Mouse (Mus musculus): Measurements from ENCODE around the gene Cep104. TPM values are rescaled to one million over a fixed set of nuclear protein-coding genes. Genes with fewer than 3 reads are reported as not detected.

Gene Cep104
- polyA plus RNA-seq, 1 experiment from 2014 or later = 13.7 TPM

- Histone ChIP-seq H3K4me1 (ENCODE audit: control insufficient read depth in 2 of 2, insufficient read depth in 2 of 2, low read length in 2 of 2) (no peaks in the 10 kb centered on the region), H3K4me2 (ENCODE audit: low read length) (no peak overlapping the region), H3K36me3 (ENCODE audit: control insufficient read depth, insufficient read depth, low read length) (no peaks in the 10 kb centered on the region), H3K4me3 (ENCODE audit: control insufficient read depth in 1 of 2, insufficient read depth in 1 of 2, low read depth in 1 of 2, low read length in 2 of 2) (no peak overlapping the region), H3K9me3 (ENCODE audit: control insufficient read depth, low read length) (no peaks in the 10 kb centered on the region), H3K27ac (replicated peaks in 1 of 2; ENCODE audit: control insufficient read depth in 1 of 2, insufficient read depth in 1 of 2, low read depth in 2 of 2, low read length in 2 of 2) (no peak overlapping the region), H3K9ac (ENCODE audit: low read length) (no peak overlapping the region), H3K27me3 (ENCODE audit: control insufficient read depth, insufficient read depth, low read length) (no peaks in the 10 kb centered on the region)
- WGBS = 78% methylated on average over 3 of the region's 3 CpGs
- ATAC-seq (ENCODE audit: insufficient number of reproducible peaks, insufficient read depth, low FRiP score, low read depth) = no peak
Measured at GRCm38 (mm10) chr4:154051401-154051800, 76.4 kb downstream of the Cep104 start.

GRCm38 (mm10) chr4:154053065-154053464 is 78.1 kb downstream of the Cep104 start:
- 57% methylated on average over 4 of the region's 4 CpGs for whole genome bisulfite sequencing
- Histone ChIP-seq H3K9me3 (ENCODE audit: control insufficient read depth, low read length) (no peaks in the 10 kb centered on the region), H3K36me3 (ENCODE audit: control insufficient read depth, insufficient read depth, low read length) (no peaks in the 10 kb centered on the region), H3K4me1 (ENCODE audit: control insufficient read depth in 2 of 2, insufficient read depth in 2 of 2, low read length in 2 of 2) (no peaks in the 10 kb centered on the region), H3K27ac (replicated peaks in 1 of 2; ENCODE audit: control insufficient read depth in 1 of 2, insufficient read depth in 1 of 2, low read depth in 2 of 2, low read length in 2 of 2) (no peak overlapping the region), H3K27me3 (ENCODE audit: control insufficient read depth, insufficient read depth, low read length) (no peaks in the 10 kb centered on the region), H3K4me3 (ENCODE audit: control insufficient read depth in 1 of 2, insufficient read depth in 1 of 2, low read depth in 1 of 2, low read length in 2 of 2) (no peak overlapping the region), H3K4me2 (ENCODE audit: low read length) (no peak overlapping the region), H3K9ac (ENCODE audit: low read length) (no peak overlapping the region)
- no peak for ATAC-seq (ENCODE audit: insufficient number of reproducible peaks, insufficient read depth, low FRiP score, low read depth)

- no peak for ATAC-seq (ENCODE audit: insufficient number of reproducible peaks, insufficient read depth, low FRiP score, low read depth)
Measured at GRCm38 (mm10) chr4:154055482-154055881, 80.5 kb downstream of the Cep104 start.

GRCm38 (mm10) chr4:154056046-154056445 is 81.1 kb downstream of the Cep104 start:
- 60% methylated on average over 2 of the region's 2 CpGs for WGBS

More at GRCm38 (mm10) chr4:154055482-154055881, 80.5 kb downstream of the Cep104 start:
- H3K4me3 ChIP-seq (ENCODE audit: control insufficient read depth in 1 of 2, insufficient read depth in 1 of 2, low read depth in 1 of 2, low read length in 2 of 2) = no peak overlapping the region
- no peaks in the 10 kb centered on the region for H3K27me3 ChIP-seq (ENCODE audit: control insufficient read depth, insufficient read depth, low read length)
- H3K9ac ChIP-seq (ENCODE audit: low read length) = no peak overlapping the region
- no peak overlapping the region for H3K4me2 ChIP-seq (ENCODE audit: low read length)
- H3K27ac ChIP-seq (replicated peaks in 1 of 2; ENCODE audit: control insufficient read depth in 1 of 2, insufficient read depth in 1 of 2, low read depth in 2 of 2, low read length in 2 of 2) = no peak overlapping the region
- 63% methylated on average over 7 of the region's 7 CpGs for WGBS
- no peaks in the 10 kb centered on the region for H3K4me1 ChIP-seq (ENCODE audit: control insufficient read depth in 2 of 2, insufficient read depth in 2 of 2, low read length in 2 of 2)
- H3K36me3 ChIP-seq (ENCODE audit: control insufficient read depth, insufficient read depth, low read length) = no peaks in the 10 kb centered on the region
- H3K9me3 ChIP-seq (ENCODE audit: control insufficient read depth, low read length) = no peaks in the 10 kb centered on the region

GRCm38 (mm10) chr4:154056661-154057060 is 81.7 kb downstream of the Cep104 start:
- Histone ChIP-seq H3K36me3 (ENCODE audit: control insufficient read depth, insufficient read depth, low read length) (no peaks in the 10 kb centered on the region), H3K4me2 (ENCODE audit: low read length) (no peak overlapping the region), H3K27ac (replicated peaks in 1 of 2; ENCODE audit: control insufficient read depth in 1 of 2, insufficient read depth in 1 of 2, low read depth in 2 of 2, low read length in 2 of 2) (no peak overlapping the region), H3K9ac (ENCODE audit: low read length) (no peak overlapping the region), H3K27me3 (ENCODE audit: control insufficient read depth, insufficient read depth, low read length) (no peaks in the 10 kb centered on the region), H3K4me1 (ENCODE audit: control insufficient read depth in 2 of 2, insufficient read depth in 2 of 2, low read length in 2 of 2) (no peaks in the 10 kb centered on the region), H3K9me3 (ENCODE audit: control insufficient read depth, low read length) (no peaks in the 10 kb centered on the region), H3K4me3 (ENCODE audit: control insufficient read depth in 1 of 2, insufficient read depth in 1 of 2, low read depth in 1 of 2, low read length in 2 of 2) (no peak overlapping the region)
- WGBS = 25% methylated on average over 2 of the region's 2 CpGs
- no peak for ATAC-seq (ENCODE audit: insufficient number of reproducible peaks, insufficient read depth, low FRiP score, low read depth)

More at GRCm38 (mm10) chr4:154056046-154056445, 81.1 kb downstream of the Cep104 start:
- Histone ChIP-seq H3K4me1 (ENCODE audit: control insufficient read depth in 2 of 2, insufficient read depth in 2 of 2, low read length in 2 of 2) (no peaks in the 10 kb centered on the region), H3K27me3 (ENCODE audit: control insufficient read depth, insufficient read depth, low read length) (no peaks in the 10 kb centered on the region), H3K4me2 (ENCODE audit: low read length) (no peak overlapping the region), H3K27ac (replicated peaks in 1 of 2; ENCODE audit: control insufficient read depth in 1 of 2, insufficient read depth in 1 of 2, low read depth in 2 of 2, low read length in 2 of 2) (no peak overlapping the region), H3K36me3 (ENCODE audit: control insufficient read depth, insufficient read depth, low read length) (no peaks in the 10 kb centered on the region), H3K4me3 (ENCODE audit: control insufficient read depth in 1 of 2, insufficient read depth in 1 of 2, low read depth in 1 of 2, low read length in 2 of 2) (no peak overlapping the region), H3K9ac (ENCODE audit: low read length) (no peak overlapping the region), H3K9me3 (ENCODE audit: control insufficient read depth, low read length) (no peaks in the 10 kb centered on the region)
- ATAC-seq (ENCODE audit: insufficient number of reproducible peaks, insufficient read depth, low FRiP score, low read depth) = no peak

- WGBS = 53% methylated on average over 4 of the region's 4 CpGs
- no peak overlapping the region for H3K4me2 ChIP-seq (ENCODE audit: low read length)
- no peaks in the 10 kb centered on the region for H3K4me1 ChIP-seq (ENCODE audit: control insufficient read depth in 2 of 2, insufficient read depth in 2 of 2, low read length in 2 of 2)
- no peak overlapping the region for H3K27ac ChIP-seq (replicated peaks in 1 of 2; ENCODE audit: control insufficient read depth in 1 of 2, insufficient read depth in 1 of 2, low read depth in 2 of 2, low read length in 2 of 2)
- no peak overlapping the region for H3K9ac ChIP-seq (ENCODE audit: low read length)
- ATAC-seq (ENCODE audit: insufficient number of reproducible peaks, insufficient read depth, low FRiP score, low read depth) = no peak
- H3K9me3 ChIP-seq (ENCODE audit: control insufficient read depth, low read length) = no peaks in the 10 kb centered on the region
- H3K36me3 ChIP-seq (ENCODE audit: control insufficient read depth, insufficient read depth, low read length) = no peaks in the 10 kb centered on the region
- H3K4me3 ChIP-seq (ENCODE audit: control insufficient read depth in 1 of 2, insufficient read depth in 1 of 2, low read depth in 1 of 2, low read length in 2 of 2) = no peak overlapping the region
- H3K27me3 ChIP-seq (ENCODE audit: control insufficient read depth, insufficient read depth, low read length) = no peaks in the 10 kb centered on the region
Measured at GRCm38 (mm10) chr4:154057696-154058095, 82.7 kb downstream of the Cep104 start.

Other genes with a start within 250 kb of the Cep104 start
- gene A430005L14Rik, start 18.0 kb upstream of the Cep104 start, polyA plus RNA-seq (2014; fragmentation: Nextera tagmentation; extraction: Ambion mirVana) = 43.7 and 50.6 TPM in 2 replicates
- 6.3 and 6.8 TPM in 2 replicates for gene Dffb, start 68 bp upstream of the Cep104 start, polyA plus RNA-seq (2014; fragmentation: Nextera tagmentation; extraction: Ambion mirVana)
- 8.6 and 11.6 TPM in 2 replicates for gene Lrrc47, start 36.5 kb downstream of the Cep104 start, polyA plus RNA-seq (2014; fragmentation: Nextera tagmentation; extraction: Ambion mirVana)
- 59.5 and 73.1 TPM in 2 replicates for gene Smim1, start 51.0 kb downstream of the Cep104 start, polyA plus RNA-seq (2014; fragmentation: Nextera tagmentation; extraction: Ambion mirVana)
- gene Ccdc27, start 67.5 kb downstream of the Cep104 start, polyA plus RNA-seq (2014; fragmentation: Nextera tagmentation; extraction: Ambion mirVana) = not detected in 2 replicates
- 0.08 and 0.09 TPM in 2 replicates for gene Trp73, start 165.0 kb downstream of the Cep104 start, polyA plus RNA-seq (2014; fragmentation: Nextera tagmentation; extraction: Ambion mirVana)
- gene Wrap73, start 167.2 kb downstream of the Cep104 start, polyA plus RNA-seq (2014; fragmentation: Nextera tagmentation; extraction: Ambion mirVana) = 20.7 and 23.1 TPM in 2 replicates
- 145 and 148 TPM in 2 replicates for gene Tprgl, start 185.5 kb downstream of the Cep104 start, polyA plus RNA-seq (2014; fragmentation: Nextera tagmentation; extraction: Ambion mirVana)
- gene Megf6, start 195.5 kb downstream of the Cep104 start, polyA plus RNA-seq (2014; fragmentation: Nextera tagmentation; extraction: Ambion mirVana) = 33.3 and 39.8 TPM in 2 replicates

Measured in heart, embryonic 14.5 days (tissue).